Mouse (Mus musculus) B cell, adult 2 months (primary cell): ENCODE results near the gene Usp8.

Experiments used
- DNase-seq, 2 experiments: peaks; one replicate each; pipeline ENCODE4 v3.0.0; 2022

Usp8 gene

GRCm38 (mm10) chr2:126743389-126743788 lies 36.3 kb downstream of the Usp8 start:
- no peak for DNase-seq

GRCm38 (mm10) chr2:126755664-126756063 lies 48.5 kb downstream of the Usp8 start:
- DNase-seq: no peak

- no peak for DNase-seq
Observed at GRCm38 (mm10) chr2:126759351-126759750, 52.2 kb downstream of the Usp8 start.

GRCm38 (mm10) chr2:126765867-126766582 lies 58.9 kb downstream of the Usp8 start:
- no peak for DNase-seq

- no peak for DNase-seq
Observed at GRCm38 (mm10) chr2:126767599-126767998, 60.5 kb downstream of the Usp8 start.

- DNase-seq: no peak
Observed at GRCm38 (mm10) chr2:126768194-126768593, 61.1 kb downstream of the Usp8 start.

- DNase-seq: no peak
Observed at GRCm38 (mm10) chr2:126769431-126770181, 62.5 kb downstream of the Usp8 start.

GRCm38 (mm10) chr2:126772217-126772616 lies 65.1 kb downstream of the Usp8 start:
- no peak for DNase-seq

GRCm38 (mm10) chr2:126775951-126776350 lies 68.8 kb downstream of the Usp8 start:
- no peak for DNase-seq

GRCm38 (mm10) chr2:126776416-126776815 lies 69.3 kb downstream of the Usp8 start:
- no peak for DNase-seq

- DNase-seq: no peak
Observed at GRCm38 (mm10) chr2:126778806-126779205, 71.7 kb downstream of the Usp8 start.

GRCm38 (mm10) chr2:126780286-126780685 lies 73.2 kb downstream of the Usp8 start:
- DNase-seq: no peak

- no peak for DNase-seq
Observed at GRCm38 (mm10) chr2:126781478-126781877, 74.3 kb downstream of the Usp8 start.

GRCm38 (mm10) chr2:126782433-126782832 lies 75.3 kb downstream of the Usp8 start:
- DNase-seq: no peak

- DNase-seq: no peak
Observed at GRCm38 (mm10) chr2:126783370-126783769, 76.2 kb downstream of the Usp8 start, which contains the start of gene Usp50. Gene Usp50 (minus strand): TSS chr2:126783470.

GRCm38 (mm10) chr2:126787721-126788342 lies 80.7 kb downstream of the Usp8 start:
- DNase-seq: no peak

- no peak for DNase-seq
Observed at GRCm38 (mm10) chr2:126792611-126793010, 85.5 kb downstream of the Usp8 start.

- no peak for DNase-seq
Observed at GRCm38 (mm10) chr2:126795708-126796107, 88.6 kb downstream of the Usp8 start.

GRCm38 (mm10) chr2:126798455-126798854 lies 91.3 kb downstream of the Usp8 start:
- no peak for DNase-seq

- no peak for DNase-seq
Observed at GRCm38 (mm10) chr2:126801980-126802379, 94.9 kb downstream of the Usp8 start.
